Mouse (Mus musculus): ENCODE data around the gene Gm20518. TPM values are rescaled to one million over a fixed set of nuclear protein-coding genes. Genes with fewer than 3 reads are reported as not detected.

The Gm20518 gene
- polyA plus RNA-seq, 1 experiment from 2014 or later = 0.36 TPM

Other genes starting within 250 kb of the Gm20518 start
- 16.6 and 18.0 TPM in 2 replicates for gene Ccdc74a, start 245.2 kb downstream of the Gm20518 start, polyA plus RNA-seq (2015; fragmentation: Nextera tagmentation; extraction: Ambion mirVana)
- gene Med15, start 158.8 kb downstream of the Gm20518 start, polyA plus RNA-seq (2015; fragmentation: Nextera tagmentation; extraction: Ambion mirVana) = 43.2 and 52.6 TPM in 2 replicates
- 90.2 and 98.7 TPM in 2 replicates for gene Klhl22, start 132.1 kb downstream of the Gm20518 start, polyA plus RNA-seq (2015; fragmentation: Nextera tagmentation; extraction: Ambion mirVana)
- 1.4 TPM in 2 replicates for gene Scarf2, start 94.4 kb downstream of the Gm20518 start, polyA plus RNA-seq (2015; fragmentation: Nextera tagmentation; extraction: Ambion mirVana)
- 3.3 and 3.9 TPM in 2 replicates for gene B830017H08Rik, start 58.5 kb downstream of the Gm20518 start, polyA plus RNA-seq (2015; fragmentation: Nextera tagmentation; extraction: Ambion mirVana)
- gene Car15, start 53.3 kb downstream of the Gm20518 start, polyA plus RNA-seq (2015; fragmentation: Nextera tagmentation; extraction: Ambion mirVana) = 3.5 and 3.8 TPM in 2 replicates
- 0.05 TPM in 1 of 2 replicates, not detected in the other for gene Tssk1, start 2.6 kb upstream of the Gm20518 start, polyA plus RNA-seq (2015; fragmentation: Nextera tagmentation; extraction: Ambion mirVana)
- gene Dgcr2, start 6.9 kb upstream of the Gm20518 start, polyA plus RNA-seq (2015; fragmentation: Nextera tagmentation; extraction: Ambion mirVana) = 105 and 116 TPM in 2 replicates
- 0.11 TPM in 1 of 2 replicates, not detected in the other for gene Tssk2, start 7.0 kb upstream of the Gm20518 start, polyA plus RNA-seq (2015; fragmentation: Nextera tagmentation; extraction: Ambion mirVana)
- 41.8 and 46.2 TPM in 2 replicates for gene Ess2, start 19.7 kb upstream of the Gm20518 start, polyA plus RNA-seq (2015; fragmentation: Nextera tagmentation; extraction: Ambion mirVana)
- 0.70 and 1.4 TPM in 2 replicates for gene Gsc2, start 23.4 kb upstream of the Gm20518 start, polyA plus RNA-seq (2015; fragmentation: Nextera tagmentation; extraction: Ambion mirVana)
- gene Slc25a1, start 36.5 kb upstream of the Gm20518 start, polyA plus RNA-seq (2015; fragmentation: Nextera tagmentation; extraction: Ambion mirVana) = 203 and 210 TPM in 2 replicates
- not detected in 2 replicates for gene Vpreb2, start 88.8 kb upstream of the Gm20518 start, polyA plus RNA-seq (2015; fragmentation: Nextera tagmentation; extraction: Ambion mirVana)
- gene Dgcr6, start 161.2 kb upstream of the Gm20518 start, polyA plus RNA-seq (2015; fragmentation: Nextera tagmentation; extraction: Ambion mirVana) = 145 and 162 TPM in 2 replicates
- 5.7 and 6.8 TPM in 2 replicates for gene Prodh, start 198.5 kb upstream of the Gm20518 start, polyA plus RNA-seq (2015; fragmentation: Nextera tagmentation; extraction: Ambion mirVana)
- 15.6 and 24.3 TPM in 2 replicates for gene Rtn4r, start 236.0 kb upstream of the Gm20518 start, polyA plus RNA-seq (2015; fragmentation: Nextera tagmentation; extraction: Ambion mirVana)

Measured in hindbrain, embryonic 16.5 days (tissue).